Mouse (Mus musculus) yolk sac, embryonic 10.5 days (tissue): ENCODE measurements around the gene Srsf10.

Source experiments
- DNase-seq: peaks from one replicate; pipeline ENCODE4 v3.0.0-alpha.2; 2017; ENCODE audit warnings: low spot score

Srsf10 gene

DNA sequence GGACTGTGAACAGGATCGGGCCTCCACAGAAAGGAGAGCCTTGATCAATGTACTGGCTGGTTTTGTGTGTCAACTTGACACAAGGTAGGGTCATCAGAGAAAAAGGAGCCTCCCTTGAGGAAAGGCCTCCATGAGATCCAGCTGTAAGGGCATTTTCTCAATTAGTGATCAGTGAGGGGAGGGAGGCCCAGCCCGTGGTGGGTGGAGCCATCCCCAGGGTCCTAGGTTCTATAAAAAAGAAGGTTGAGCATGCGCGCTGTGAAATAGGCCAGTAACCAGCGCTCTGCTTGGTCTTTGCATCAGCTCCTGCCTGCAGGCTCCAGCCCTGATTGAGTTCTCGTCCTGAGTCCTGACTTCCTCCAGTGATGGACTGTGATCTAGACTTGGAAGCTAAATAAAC is 29.0 kb downstream of the Srsf10 start:
- no peak for DNase-seq

- DNase-seq: no peak
These were observed 30.1 kb downstream of the Srsf10 start for GRCm38 (mm10) chr4:135885676-135886075.

DNA sequence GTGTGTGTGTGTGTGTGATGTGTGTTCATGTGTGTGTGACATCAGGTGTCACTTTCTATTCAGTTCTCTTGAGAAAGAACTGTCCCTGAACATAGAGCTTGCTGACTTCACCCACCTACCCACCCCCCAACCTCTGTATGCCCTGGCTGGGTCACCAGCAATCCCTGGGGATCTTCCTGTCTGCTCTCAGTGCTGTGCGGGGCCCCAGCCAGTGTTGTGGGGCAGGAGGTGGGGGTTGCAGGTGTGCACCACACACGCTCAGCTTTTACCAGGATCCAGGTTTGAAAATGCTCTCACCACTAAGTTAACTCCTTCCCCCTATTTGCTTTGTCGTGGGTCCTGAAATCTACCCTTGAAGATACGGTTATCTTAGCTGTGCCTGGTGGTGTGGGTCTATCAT is 30.6 kb downstream of the Srsf10 start:
- no peak for DNase-seq

- no peak for DNase-seq
These were observed 33.0 kb downstream of the Srsf10 start for GRCm38 (mm10) chr4:135888448-135889057.

- DNase-seq: no peak
These were observed 33.8 kb downstream of the Srsf10 start for GRCm38 (mm10) chr4:135889146-135889883.

DNA sequence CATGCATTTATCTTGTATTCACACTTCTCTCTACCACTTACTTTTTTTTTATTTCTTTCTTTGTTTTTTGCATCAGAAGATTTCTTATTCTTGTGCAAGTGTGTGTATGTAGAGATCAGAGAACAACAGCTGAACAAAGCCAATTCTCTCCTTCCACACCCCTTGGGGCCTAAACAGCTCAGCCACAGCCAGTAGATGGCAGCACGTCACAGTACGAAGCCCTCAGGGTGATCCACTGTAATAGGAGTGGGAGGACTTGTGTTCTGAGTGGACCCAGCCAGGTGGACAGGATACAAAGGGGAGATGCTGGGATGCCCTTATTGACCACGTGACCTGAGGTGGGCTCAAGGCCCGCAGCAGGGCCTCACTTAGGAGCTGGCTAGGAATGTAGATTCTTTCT is 34.3 kb downstream of the Srsf10 start:
- peak; percentile 50 for DNase-seq

DNA sequence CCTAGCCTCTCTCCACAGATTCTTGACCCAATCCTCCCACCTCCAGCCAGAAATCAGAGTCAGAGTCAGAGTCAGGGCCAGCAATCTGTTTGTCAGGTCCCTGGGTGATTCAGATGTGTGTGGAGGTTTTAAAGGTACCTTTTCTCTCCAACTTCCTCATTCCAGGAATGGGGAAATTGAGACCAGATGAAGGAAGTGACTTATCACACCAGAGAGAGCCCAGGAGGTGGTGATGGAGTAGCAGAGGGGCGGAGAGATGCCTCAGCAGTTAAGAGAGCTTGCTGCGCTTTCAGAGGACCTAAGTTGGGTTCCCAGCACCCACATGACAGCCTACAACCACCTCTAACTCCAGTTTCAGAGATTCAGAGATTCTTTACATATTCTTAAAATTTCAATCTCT is 36.0 kb downstream of the Srsf10 start:
- DNase-seq: no peak

GRCm38 (mm10) chr4:135892884-135893283 is 37.3 kb downstream of the Srsf10 start:
- DNase-seq: no peak

- DNase-seq: no peak
These were observed 39.6 kb downstream of the Srsf10 start, which contains the start of gene Cnr2 for GRCm38 (mm10) chr4:135895071-135895571. Cnr2 (plus strand) TSS chr4:135895394.

GRCm38 (mm10) chr4:135896157-135896556 is 40.6 kb downstream of the Srsf10 start:
- no peak for DNase-seq

- peak; percentile 83 for DNase-seq
These were observed 43.0 kb downstream of the Srsf10 start for GRCm38 (mm10) chr4:135898380-135899049.

- no peak for DNase-seq
These were observed 43.5 kb downstream of the Srsf10 start for GRCm38 (mm10) chr4:135899050-135899448.

DNA sequence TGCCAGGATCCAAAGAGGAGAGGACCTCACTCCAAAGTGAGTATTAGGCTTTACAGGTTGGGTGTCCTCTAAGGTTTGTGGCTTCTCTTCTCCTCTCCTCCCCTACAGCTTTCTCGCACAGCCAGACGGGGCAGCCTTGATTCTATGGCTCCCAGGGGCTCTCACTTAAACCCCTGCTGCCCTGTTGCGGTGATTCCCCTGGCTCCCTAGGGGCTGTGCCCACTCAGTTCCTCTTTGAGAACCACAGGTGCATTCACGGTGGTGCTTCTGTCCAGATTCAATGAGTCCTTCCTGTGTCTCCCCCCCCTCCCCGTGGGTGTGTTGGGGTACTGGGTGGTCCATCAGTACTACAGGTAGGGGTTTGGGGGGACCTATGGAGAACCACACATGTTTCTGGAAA is 44.5 kb downstream of the Srsf10 start:
- no peak for DNase-seq

DNA sequence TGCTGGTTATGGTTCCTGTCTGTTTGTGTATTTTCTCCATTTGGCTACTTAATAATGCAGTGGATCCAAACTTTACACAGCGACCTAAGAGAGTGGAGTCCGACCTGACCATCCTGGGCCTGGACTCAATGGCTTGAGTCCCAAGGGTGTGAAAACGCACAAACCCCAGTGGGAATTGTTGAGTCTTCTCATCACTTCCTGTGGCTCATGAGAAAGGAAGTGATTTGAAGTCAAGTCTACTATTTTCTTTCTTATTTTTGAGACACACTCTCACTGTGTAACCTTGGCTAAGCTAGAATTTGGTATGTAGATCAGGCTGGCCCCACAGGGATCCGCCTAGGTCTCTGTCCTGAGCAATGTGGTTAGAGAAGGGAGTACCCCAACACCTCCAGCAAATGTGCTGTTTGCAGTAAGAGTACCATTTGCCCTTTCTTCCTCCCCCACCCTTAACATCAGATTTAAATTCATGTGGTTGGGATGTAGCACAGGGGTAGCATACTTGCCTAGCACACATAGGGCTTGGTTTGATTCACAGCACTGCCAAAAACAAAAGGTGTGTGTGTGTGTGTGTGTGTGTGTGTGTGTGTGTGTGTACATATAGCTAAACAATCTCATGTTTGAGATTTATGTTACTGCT is 47.2 kb downstream of the Srsf10 start:
- DNase-seq: no peak

- DNase-seq: no peak
These were observed 49.3 kb downstream of the Srsf10 start for GRCm38 (mm10) chr4:135904810-135905209.

DNA sequence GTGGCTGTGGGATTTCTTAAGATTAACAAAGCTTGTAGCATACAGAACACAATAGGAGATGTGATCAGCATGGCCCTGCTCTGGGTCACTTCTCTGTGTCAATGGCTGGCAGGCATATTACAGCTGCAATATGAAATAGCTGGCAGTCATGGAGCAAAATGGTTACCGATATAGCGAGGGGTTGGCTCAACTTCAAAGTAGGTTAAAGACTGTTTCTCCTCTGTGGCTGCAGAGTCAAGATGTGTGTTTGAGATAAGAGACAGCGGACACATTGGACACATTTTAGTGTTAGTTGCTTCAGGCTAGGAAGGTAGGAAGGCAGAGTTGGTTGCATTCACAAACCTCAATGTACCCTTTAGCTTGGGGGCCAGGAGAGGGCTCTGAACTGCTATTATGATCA is 51.1 kb downstream of the Srsf10 start:
- no peak for DNase-seq

GRCm38 (mm10) chr4:135909326-135910066 is 53.9 kb downstream of the Srsf10 start:
- DNase-seq: no peak

DNA sequence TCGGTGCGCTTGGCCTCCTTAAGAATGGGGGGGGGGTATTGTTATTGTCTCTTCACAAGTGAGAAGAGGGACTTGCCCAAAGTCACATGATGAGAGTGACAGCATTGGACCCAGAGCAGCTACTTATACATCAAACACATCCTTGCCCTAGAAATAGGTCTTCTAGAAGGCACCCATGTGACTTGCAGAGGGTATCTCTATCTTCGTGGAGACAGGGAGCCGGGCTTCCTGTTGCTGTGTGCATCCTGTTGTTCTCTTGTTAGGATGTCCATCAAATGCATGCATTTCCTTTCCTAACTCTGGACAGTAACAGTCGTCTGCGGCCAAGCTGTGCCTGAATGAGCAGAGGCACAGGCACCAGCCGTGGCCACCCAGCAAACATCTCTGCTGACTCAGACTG is 56.0 kb downstream of the Srsf10 start:
- no peak for DNase-seq

DNA sequence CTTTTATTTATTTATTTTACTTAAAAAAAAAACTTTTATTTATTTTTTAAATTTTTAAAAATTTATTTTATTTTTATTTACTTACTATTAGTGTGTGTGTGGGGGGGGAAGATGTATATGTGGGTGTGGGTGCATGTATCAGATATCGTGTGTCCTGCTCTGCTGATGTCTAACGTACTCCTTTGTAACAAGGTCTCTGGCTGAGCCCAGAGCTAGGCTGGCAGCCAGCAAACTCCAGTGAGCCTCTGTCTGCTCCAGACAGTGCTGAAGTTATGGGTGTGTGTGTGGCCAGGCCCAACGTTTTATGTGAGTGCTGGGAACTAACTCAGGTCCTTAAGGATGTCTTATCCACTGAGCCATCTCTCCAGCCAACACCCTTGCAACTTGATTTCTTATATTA is 56.6 kb downstream of the Srsf10 start:
- DNase-seq: no peak

- no peak for DNase-seq
These were observed 57.3 kb downstream of the Srsf10 start for GRCm38 (mm10) chr4:135912835-135913234.

- DNase-seq: no peak
These were observed 57.9 kb downstream of the Srsf10 start for GRCm38 (mm10) chr4:135913433-135913832.
